Mouse (Mus musculus): Measurements from ENCODE around the gene Bspry. TPM values are rescaled to one million over a fixed set of nuclear protein-coding genes. Genes with fewer than 3 reads are reported as not detected.
A peak's percentile ranks its signal among the peaks of the same experiment; 100 is the strongest.

Gene Bspry
- polyA plus RNA-seq, 1 experiment = 51.1 TPM

- TF ChIP-seq POLR2A (IDR thresholded peaks at IDR 0.05; ENCODE audit: low read depth, low read length) (no peak), CTCF (conservative IDR thresholded peaks at IDR 0.05; ENCODE audit: insufficient read depth, insufficient read length, low read depth, low read length) (no peak)
- H3K27ac ChIP-seq (ENCODE audit: insufficient read depth, low read depth, low read length) = peak overlapping the region; percentile 81
- H3K4me3 ChIP-seq (ENCODE audit: insufficient read depth, low read depth, low read length) = no peak overlapping the region
- 32% methylated on average over 7 of the region's 7 CpGs for WGBS
- H3K27me3 ChIP-seq (replicated peaks; ENCODE audit: control insufficient read depth, insufficient read depth, low read length) = no peaks in the 10 kb centered on the region
- peaks cover 32% of the 10 kb centered on the region for H3K4me1 ChIP-seq (ENCODE audit: control insufficient read depth, insufficient read depth, low read length)
- peak; percentile 92 for DNase-seq
- no peaks in the 10 kb centered on the region for H3K36me3 ChIP-seq (ENCODE audit: control insufficient read depth, insufficient read depth, low read length)
These were observed 42.0 kb upstream of the Bspry start for GRCm38 (mm10) chr4:62437871-62438270.

DNA sequence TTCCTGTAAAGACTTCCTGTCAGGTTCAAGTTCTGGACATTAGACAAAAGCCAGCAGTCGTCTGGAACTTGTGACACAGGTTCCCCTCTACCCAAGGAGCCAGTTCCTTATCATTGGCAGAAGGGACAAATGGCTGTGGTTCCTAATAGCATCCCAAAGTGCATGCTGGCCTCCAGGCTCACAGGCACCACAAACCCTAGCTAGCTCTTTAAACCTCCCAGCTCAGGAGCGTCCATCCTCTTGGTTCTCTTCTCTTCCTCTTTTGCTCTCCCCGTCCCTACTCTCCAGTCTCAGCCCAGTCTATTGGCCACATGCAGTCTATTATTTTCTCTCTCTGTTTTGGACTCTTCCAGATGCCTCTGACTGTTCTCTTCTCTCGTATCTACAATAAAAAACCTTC is 40.1 kb upstream of the Bspry start:
- peak overlapping the region; percentile 91 for H3K27ac ChIP-seq (ENCODE audit: insufficient read depth, low read depth, low read length)
- 63% methylated on average over 4 of the region's 4 CpGs for WGBS
- H3K4me3 ChIP-seq (ENCODE audit: insufficient read depth, low read depth, low read length) = no peak overlapping the region
- H3K4me1 ChIP-seq (ENCODE audit: control insufficient read depth, insufficient read depth, low read length) = peaks cover 30% of the 10 kb centered on the region
- no peak for DNase-seq
- TF ChIP-seq CTCF (conservative IDR thresholded peaks at IDR 0.05; ENCODE audit: insufficient read depth, insufficient read length, low read depth, low read length) (no peak), POLR2A (IDR thresholded peaks at IDR 0.05; ENCODE audit: low read depth, low read length) (no peak)
- no peaks in the 10 kb centered on the region for H3K27me3 ChIP-seq (replicated peaks; ENCODE audit: control insufficient read depth, insufficient read depth, low read length)
- H3K36me3 ChIP-seq (ENCODE audit: control insufficient read depth, insufficient read depth, low read length) = no peaks in the 10 kb centered on the region

GRCm38 (mm10) chr4:62440544-62440943 is 39.3 kb upstream of the Bspry start:
- H3K36me3 ChIP-seq (ENCODE audit: control insufficient read depth, insufficient read depth, low read length) = no peaks in the 10 kb centered on the region
- H3K4me1 ChIP-seq (ENCODE audit: control insufficient read depth, insufficient read depth, low read length) = peaks cover 30% of the 10 kb centered on the region
- peak overlapping the region; percentile 71; the same call in 1 of the 2 replicates for H3K27ac ChIP-seq (ENCODE audit: insufficient read depth, low read depth, low read length)
- 47% methylated on average over 4 of the region's 4 CpGs for WGBS
- peak; percentile 90 for DNase-seq
- no peaks in the 10 kb centered on the region for H3K27me3 ChIP-seq (replicated peaks; ENCODE audit: control insufficient read depth, insufficient read depth, low read length)
- TF ChIP-seq CTCF (conservative IDR thresholded peaks at IDR 0.05; ENCODE audit: insufficient read depth, insufficient read length, low read depth, low read length) (no peak), POLR2A (IDR thresholded peaks at IDR 0.05; ENCODE audit: low read depth, low read length) (no peak)
- no peak overlapping the region for H3K4me3 ChIP-seq (ENCODE audit: insufficient read depth, low read depth, low read length)

DNA sequence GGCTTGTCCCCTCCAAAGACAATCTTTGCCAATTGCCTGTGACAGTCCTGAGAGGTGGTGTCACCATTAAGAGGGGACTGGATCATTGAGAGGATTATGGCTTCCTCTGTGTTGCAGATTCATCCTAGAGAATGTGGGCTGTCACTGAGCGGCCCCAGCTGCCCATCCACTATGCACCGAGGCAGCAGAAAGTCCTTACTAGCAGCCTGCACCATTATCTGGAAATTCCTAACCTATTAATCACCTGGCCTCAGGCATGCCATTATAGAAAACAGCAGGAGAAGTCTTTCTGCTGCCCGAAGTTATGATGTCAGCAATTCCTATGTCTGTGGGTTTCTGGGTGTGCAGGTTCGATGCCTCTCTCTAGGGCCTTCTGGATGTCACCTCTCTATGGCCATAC is 38.9 kb upstream of the Bspry start:
- Histone ChIP-seq H3K4me3 (ENCODE audit: insufficient read depth, low read depth, low read length) (no peak overlapping the region), H3K27ac (ENCODE audit: insufficient read depth, low read depth, low read length) (peak overlapping the region; percentile 71), H3K4me1 (ENCODE audit: control insufficient read depth, insufficient read depth, low read length) (peaks cover 30% of the 10 kb centered on the region), H3K36me3 (ENCODE audit: control insufficient read depth, insufficient read depth, low read length) (no peaks in the 10 kb centered on the region), H3K27me3 (replicated peaks; ENCODE audit: control insufficient read depth, insufficient read depth, low read length) (no peaks in the 10 kb centered on the region)
- DNase-seq = no peak
- WGBS = 42% methylated on average over 4 of the region's 4 CpGs
- TF ChIP-seq POLR2A (IDR thresholded peaks at IDR 0.05; ENCODE audit: low read depth, low read length) = no peak
- no peak for TF ChIP-seq CTCF (conservative IDR thresholded peaks at IDR 0.05; ENCODE audit: insufficient read depth, insufficient read length, low read depth, low read length)

DNA sequence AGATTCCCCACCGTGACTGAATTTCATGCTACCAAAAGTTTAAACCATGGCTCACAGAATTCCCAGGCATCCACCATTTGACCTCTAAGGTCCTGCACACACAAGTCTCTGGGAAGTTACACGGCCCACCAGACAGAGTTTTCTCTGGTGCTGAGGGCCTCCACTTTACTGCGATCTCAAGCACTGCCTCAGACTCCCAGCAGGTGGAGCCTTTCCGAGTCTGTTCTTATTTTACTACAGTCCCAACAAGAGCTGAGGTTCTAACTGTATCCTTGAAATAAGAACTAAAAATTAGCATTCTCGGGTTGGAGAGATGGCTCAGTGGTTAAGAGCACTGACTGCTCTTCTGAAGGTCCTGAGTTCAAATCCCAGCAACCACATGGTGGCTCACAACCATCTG is 24.9 kb upstream of the Bspry start:
- Histone ChIP-seq H3K36me3 (ENCODE audit: control insufficient read depth, insufficient read depth, low read length) (no peaks in the 10 kb centered on the region), H3K27me3 (replicated peaks; ENCODE audit: control insufficient read depth, insufficient read depth, low read length) (no peaks in the 10 kb centered on the region), H3K27ac (ENCODE audit: insufficient read depth, low read depth, low read length) (no peak overlapping the region), H3K4me3 (ENCODE audit: insufficient read depth, low read depth, low read length) (no peak overlapping the region), H3K4me1 (ENCODE audit: control insufficient read depth, insufficient read depth, low read length) (peaks cover 13% of the 10 kb centered on the region; the same call in 1 of the 2 replicates)
- DNase-seq = peak; percentile 58
- TF ChIP-seq CTCF (conservative IDR thresholded peaks at IDR 0.05; ENCODE audit: insufficient read depth, insufficient read length, low read depth, low read length) (peak; percentile 61), POLR2A (IDR thresholded peaks at IDR 0.05; ENCODE audit: low read depth, low read length) (no peak)
- WGBS = 45% methylated on average over 5 of the region's 5 CpGs

DNA sequence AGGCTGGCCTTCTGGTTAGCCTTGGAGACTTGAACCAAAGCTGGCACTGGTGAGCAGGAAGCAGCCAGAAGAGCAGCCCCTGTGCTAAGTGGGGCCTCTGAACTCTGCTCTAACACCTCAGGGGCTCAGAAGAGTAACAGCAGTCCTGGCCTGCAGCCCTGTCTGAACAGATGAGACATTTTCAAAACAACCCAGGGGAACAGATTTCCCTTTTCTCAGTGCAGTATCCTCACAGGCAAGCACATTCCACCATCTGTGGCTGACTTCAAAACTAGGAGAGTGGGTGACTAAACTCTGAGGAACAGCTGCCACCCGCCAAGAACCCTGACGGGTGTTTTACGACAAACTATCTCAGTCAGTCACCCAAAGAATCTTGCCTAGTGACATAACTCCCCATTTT is 20.8 kb upstream of the Bspry start:
- H3K4me3 ChIP-seq (ENCODE audit: insufficient read depth, low read depth, low read length) = no peak overlapping the region
- no peaks in the 10 kb centered on the region for H3K36me3 ChIP-seq (ENCODE audit: control insufficient read depth, insufficient read depth, low read length)
- H3K27ac ChIP-seq (ENCODE audit: insufficient read depth, low read depth, low read length) = no peak overlapping the region
- WGBS = 71% methylated on average over 3 of the region's 3 CpGs
- no peak for DNase-seq
- no peak for TF ChIP-seq CTCF (conservative IDR thresholded peaks at IDR 0.05; ENCODE audit: insufficient read depth, insufficient read length, low read depth, low read length)
- TF ChIP-seq POLR2A (IDR thresholded peaks at IDR 0.05; ENCODE audit: low read depth, low read length) = no peak
- peaks cover 4% of the 10 kb centered on the region; the same call in 1 of the 2 replicates for H3K4me1 ChIP-seq (ENCODE audit: control insufficient read depth, insufficient read depth, low read length)
- H3K27me3 ChIP-seq (replicated peaks; ENCODE audit: control insufficient read depth, insufficient read depth, low read length) = no peaks in the 10 kb centered on the region

- no peak for DNase-seq
- H3K4me3 ChIP-seq (ENCODE audit: insufficient read depth, low read depth, low read length) = no peak overlapping the region
- no peaks in the 10 kb centered on the region for H3K27me3 ChIP-seq (replicated peaks; ENCODE audit: control insufficient read depth, insufficient read depth, low read length)
- H3K4me1 ChIP-seq (ENCODE audit: control insufficient read depth, insufficient read depth, low read length) = peaks cover 4% of the 10 kb centered on the region; the same call in 1 of the 2 replicates
- H3K27ac ChIP-seq (ENCODE audit: insufficient read depth, low read depth, low read length) = no peak overlapping the region
- no peak for TF ChIP-seq CTCF (conservative IDR thresholded peaks at IDR 0.05; ENCODE audit: insufficient read depth, insufficient read length, low read depth, low read length)
- TF ChIP-seq POLR2A (IDR thresholded peaks at IDR 0.05; ENCODE audit: low read depth, low read length) = no peak
- 93% methylated on average over 8 of the region's 8 CpGs for WGBS
- H3K36me3 ChIP-seq (ENCODE audit: control insufficient read depth, insufficient read depth, low read length) = no peaks in the 10 kb centered on the region
These were observed 19.5 kb upstream of the Bspry start for GRCm38 (mm10) chr4:62460348-62460747.

Measured in kidney, adult 2 months (tissue).